Mouse (Mus musculus): ENCODE measurements around the gene Adam15. TPM values are rescaled to one million over a fixed set of nuclear protein-coding genes. Genes with fewer than 3 reads are reported as not detected.

Adam15 gene
- polyA plus RNA-seq, 1 experiment from 2014 or later: 55.2 TPM

DNA sequence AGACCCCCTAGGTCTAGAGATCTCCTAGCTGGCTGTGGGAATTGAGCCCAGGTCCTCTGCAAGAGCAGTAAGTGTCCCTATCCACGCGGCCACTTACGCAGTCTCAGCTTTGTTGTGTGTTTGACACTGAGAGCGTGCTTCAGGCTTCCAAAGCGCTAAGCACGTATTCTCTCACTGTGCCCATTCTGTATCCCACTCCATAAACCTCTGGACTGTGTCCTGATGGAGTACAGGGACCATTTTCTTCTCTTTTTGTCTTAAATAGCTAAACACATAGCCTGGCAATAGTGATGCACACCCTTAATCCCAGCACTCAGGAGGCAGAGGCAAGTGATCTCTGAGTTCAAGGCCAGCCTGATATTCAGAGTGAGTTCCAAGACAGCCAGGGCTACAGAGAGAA lies 50.9 kb downstream of the Adam15 start:
- H3K4me2 ChIP-seq (ENCODE audit: low read length): no peak overlapping the region
- H3K27me3 ChIP-seq (replicated peaks; ENCODE audit: control insufficient read depth, insufficient read depth, low read length): peaks cover 5% of the 10 kb centered on the region; the same call in 1 of the 2 replicates
- peaks cover 11% of the 10 kb centered on the region for H3K4me1 ChIP-seq (replicated peaks; ENCODE audit: control insufficient read depth, insufficient read depth, low read length)
- H3K36me3 ChIP-seq (ENCODE audit: control insufficient read depth, insufficient read depth): no peaks in the 10 kb centered on the region
- no peak overlapping the region for H3K27ac ChIP-seq (ENCODE audit: low read length)
- no peak overlapping the region for H3K4me3 ChIP-seq (replicated peaks; ENCODE audit: low read length)
- ATAC-seq: no peak
- no peaks in the 10 kb centered on the region for H3K9me3 ChIP-seq (ENCODE audit: control insufficient read depth, low read length)
- no peak overlapping the region for H3K9ac ChIP-seq (replicated peaks; ENCODE audit: low read depth, low read length)
- WGBS: 70% methylated on average over 6 of the region's 6 CpGs

DNA sequence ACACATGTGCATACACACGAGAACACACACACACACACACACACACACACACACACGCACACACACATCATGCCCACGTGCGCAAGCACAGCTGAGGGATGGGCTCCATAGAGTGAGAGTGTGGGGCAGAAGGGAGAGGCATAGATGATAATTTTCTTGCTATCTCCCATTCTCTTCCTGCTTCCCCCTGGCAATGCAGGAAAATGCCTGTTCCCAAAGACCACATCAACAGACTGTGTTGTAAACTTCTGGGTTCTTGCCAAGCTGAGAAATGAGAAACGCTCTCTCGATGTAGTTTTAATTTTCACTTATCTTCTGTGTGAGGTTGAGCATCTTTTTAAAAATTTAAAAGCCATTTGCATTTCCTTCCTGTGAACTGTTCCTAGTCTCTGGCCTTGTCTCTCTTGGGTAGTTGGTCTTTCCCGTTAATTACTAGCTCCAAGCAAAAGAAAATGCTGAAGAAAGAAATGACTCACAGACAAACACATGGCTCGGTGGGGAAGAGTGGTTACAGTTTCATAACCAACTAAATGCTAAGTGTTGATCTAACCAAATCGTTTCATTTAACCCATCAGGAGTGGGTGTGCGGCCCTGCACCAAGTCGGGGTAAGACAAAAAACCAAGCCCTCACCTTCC lies 52.9 kb downstream of the Adam15 start:
- peak overlapping the region; percentile 14; the same call in 1 of the 2 replicates for H3K27ac ChIP-seq (ENCODE audit: low read length)
- H3K36me3 ChIP-seq (ENCODE audit: control insufficient read depth, insufficient read depth): no peaks in the 10 kb centered on the region
- H3K4me2 ChIP-seq (ENCODE audit: low read length): no peak overlapping the region
- 75% methylated on average over 11 of the region's 11 CpGs for WGBS
- H3K9ac ChIP-seq (replicated peaks; ENCODE audit: low read depth, low read length): no peak overlapping the region
- peaks cover 11% of the 10 kb centered on the region for H3K4me1 ChIP-seq (replicated peaks; ENCODE audit: control insufficient read depth, insufficient read depth, low read length)
- H3K27me3 ChIP-seq (replicated peaks; ENCODE audit: control insufficient read depth, insufficient read depth, low read length): peaks cover 5% of the 10 kb centered on the region; the same call in 1 of the 2 replicates
- ATAC-seq: 0 out of 2 replicates have a peak, but pooled peaks have one; percentile 28
- H3K4me3 ChIP-seq (replicated peaks; ENCODE audit: low read length): no peak overlapping the region
- no peaks in the 10 kb centered on the region for H3K9me3 ChIP-seq (ENCODE audit: control insufficient read depth, low read length)

DNA sequence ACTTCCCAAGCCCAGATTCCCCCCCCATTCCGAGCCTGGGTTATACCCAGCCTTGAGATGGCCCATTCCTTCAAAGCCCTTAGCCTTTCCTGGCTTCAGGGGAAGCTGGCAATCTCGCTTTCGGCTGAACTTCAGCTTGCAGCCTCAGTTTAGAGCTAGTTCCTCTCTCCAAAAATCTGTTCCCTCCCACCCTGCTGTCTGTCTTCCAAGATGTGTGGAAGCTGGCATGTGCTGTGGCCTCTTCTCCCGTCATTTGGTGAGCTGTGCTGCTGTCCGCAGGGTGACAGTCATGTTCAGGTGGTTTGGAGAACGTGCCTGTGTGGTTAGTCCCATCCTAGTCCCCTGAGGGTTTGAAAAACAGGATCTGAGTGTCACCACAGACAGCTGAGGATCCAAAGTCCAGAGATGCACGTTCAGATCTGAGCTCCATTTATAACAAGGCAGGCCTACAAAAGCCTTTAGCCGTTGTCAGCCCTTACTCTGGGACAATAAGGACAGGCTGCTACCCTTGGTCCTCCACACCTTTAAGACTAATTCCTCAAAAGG lies 54.0 kb downstream of the Adam15 start:
- no peaks in the 10 kb centered on the region for H3K36me3 ChIP-seq (ENCODE audit: control insufficient read depth, insufficient read depth)
- 75% methylated on average over 8 of the region's 8 CpGs for WGBS
- no peak for ATAC-seq
- no peak overlapping the region for H3K4me3 ChIP-seq (replicated peaks; ENCODE audit: low read length)
- H3K27me3 ChIP-seq (replicated peaks; ENCODE audit: control insufficient read depth, insufficient read depth, low read length): peaks cover 5% of the 10 kb centered on the region; the same call in 1 of the 2 replicates
- H3K9me3 ChIP-seq (ENCODE audit: control insufficient read depth, low read length): no peaks in the 10 kb centered on the region
- H3K9ac ChIP-seq (replicated peaks; ENCODE audit: low read depth, low read length): no peak overlapping the region
- H3K4me1 ChIP-seq (replicated peaks; ENCODE audit: control insufficient read depth, insufficient read depth, low read length): peaks cover 11% of the 10 kb centered on the region
- H3K27ac ChIP-seq (ENCODE audit: low read length): no peak overlapping the region
- no peak overlapping the region for H3K4me2 ChIP-seq (ENCODE audit: low read length)

DNA sequence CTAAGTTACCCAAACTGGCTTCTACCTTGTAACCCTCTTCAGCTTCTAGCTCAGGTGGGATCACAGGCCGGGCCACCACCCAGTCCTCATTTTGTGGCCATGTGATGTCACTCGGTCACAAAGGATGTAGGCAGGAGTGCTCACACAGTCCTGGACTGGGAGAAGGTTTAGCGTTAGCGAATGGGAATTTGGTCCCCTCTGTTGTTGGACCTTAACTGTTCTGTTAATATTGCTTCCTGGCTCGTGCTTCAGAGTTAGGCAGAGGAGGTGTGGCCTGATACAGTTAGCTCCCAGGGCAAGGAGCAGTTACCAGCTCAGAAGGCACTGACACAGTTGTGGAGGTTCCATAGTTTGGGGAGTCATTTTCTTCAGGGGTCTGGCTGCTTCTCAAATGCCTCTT lies 55.6 kb downstream of the Adam15 start:
- H3K4me3 ChIP-seq (replicated peaks; ENCODE audit: low read length): no peak overlapping the region
- no peaks in the 10 kb centered on the region for H3K36me3 ChIP-seq (ENCODE audit: control insufficient read depth, insufficient read depth)
- no peak for ATAC-seq
- no peak overlapping the region for H3K9ac ChIP-seq (replicated peaks; ENCODE audit: low read depth, low read length)
- peaks cover 9% of the 10 kb centered on the region for H3K4me1 ChIP-seq (replicated peaks; ENCODE audit: control insufficient read depth, insufficient read depth, low read length)
- no peaks in the 10 kb centered on the region for H3K9me3 ChIP-seq (ENCODE audit: control insufficient read depth, low read length)
- 75% methylated on average over 5 of the region's 5 CpGs for whole genome bisulfite sequencing
- H3K27me3 ChIP-seq (replicated peaks; ENCODE audit: control insufficient read depth, insufficient read depth, low read length): no peaks in the 10 kb centered on the region
- H3K4me2 ChIP-seq (ENCODE audit: low read length): no peak overlapping the region
- H3K27ac ChIP-seq (ENCODE audit: low read length): no peak overlapping the region

DNA sequence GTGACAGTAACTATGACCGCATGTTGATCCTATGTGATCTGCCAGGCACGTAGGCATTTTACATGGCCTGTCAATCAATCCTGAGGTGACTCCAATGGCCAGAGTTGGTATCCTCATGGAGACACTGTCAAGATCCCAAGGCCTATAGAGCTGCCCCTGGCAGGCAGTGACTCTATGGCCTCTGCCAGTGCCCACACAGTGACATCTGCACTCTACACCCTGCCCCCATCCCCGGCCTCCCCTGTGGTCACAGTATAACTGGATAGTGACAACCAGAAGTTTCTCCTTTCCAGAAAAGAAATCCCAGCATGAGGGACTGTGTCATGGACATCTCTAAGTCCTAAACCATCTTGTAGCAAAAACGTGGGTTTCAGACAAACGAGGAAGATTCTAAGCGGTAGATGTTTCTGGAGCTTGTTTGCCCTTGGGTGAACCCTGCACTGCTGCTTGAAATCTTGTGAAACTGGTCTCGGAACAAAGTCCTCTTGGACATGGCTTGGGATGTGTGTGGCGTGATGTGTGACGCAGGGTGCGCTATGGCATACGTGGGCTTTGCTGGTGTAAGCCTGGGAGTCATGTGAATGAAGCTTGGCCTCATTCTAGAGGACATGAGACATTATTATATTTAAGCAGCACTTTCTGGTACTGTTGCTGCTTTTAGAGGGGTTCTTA lies 56.4 kb downstream of the Adam15 start:
- H3K27ac ChIP-seq (ENCODE audit: low read length): no peak overlapping the region
- WGBS: 92% methylated on average over 11 of the region's 11 CpGs

DNA sequence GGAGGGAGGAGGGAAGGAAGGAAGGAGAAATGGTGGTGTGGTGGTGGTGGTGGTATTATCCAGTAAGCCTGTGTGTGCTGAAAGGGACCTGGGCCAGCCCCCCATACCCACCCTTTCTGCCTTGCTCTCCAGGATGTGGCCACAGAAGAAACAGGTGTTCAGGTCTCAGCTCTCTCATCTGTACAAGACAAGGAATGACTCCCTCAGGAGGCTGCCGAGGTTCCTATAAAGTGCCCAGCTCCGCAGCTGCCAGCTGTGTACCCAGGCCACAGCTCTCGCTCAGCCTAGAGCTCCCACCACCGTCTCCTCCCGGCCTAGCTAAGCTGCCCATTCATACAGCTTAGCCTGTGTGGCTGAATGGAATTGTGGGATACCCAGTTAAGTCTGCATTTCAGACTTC lies 57.5 kb downstream of the Adam15 start:
- ATAC-seq: no peak
- H3K4me1 ChIP-seq (replicated peaks; ENCODE audit: control insufficient read depth, insufficient read depth, low read length): peaks cover 8% of the 10 kb centered on the region
- no peak overlapping the region for H3K4me2 ChIP-seq (ENCODE audit: low read length)
- H3K27ac ChIP-seq (ENCODE audit: low read length): no peak overlapping the region
- H3K4me3 ChIP-seq (replicated peaks; ENCODE audit: low read length): no peak overlapping the region
- no peaks in the 10 kb centered on the region for H3K27me3 ChIP-seq (replicated peaks; ENCODE audit: control insufficient read depth, insufficient read depth, low read length)
- 65% methylated on average over 5 of the region's 5 CpGs for WGBS
- H3K36me3 ChIP-seq (ENCODE audit: control insufficient read depth, insufficient read depth): no peaks in the 10 kb centered on the region
- H3K9ac ChIP-seq (replicated peaks; ENCODE audit: low read depth, low read length): no peak overlapping the region
- no peaks in the 10 kb centered on the region for H3K9me3 ChIP-seq (ENCODE audit: control insufficient read depth, low read length)

More for the DNA sequence above, 56.4 kb downstream of the Adam15 start:
- Histone ChIP-seq H3K4me3 (replicated peaks; ENCODE audit: low read length) (no peak overlapping the region), H3K4me1 (replicated peaks; ENCODE audit: control insufficient read depth, insufficient read depth, low read length) (peaks cover 9% of the 10 kb centered on the region), H3K9me3 (ENCODE audit: control insufficient read depth, low read length) (no peaks in the 10 kb centered on the region), H3K36me3 (ENCODE audit: control insufficient read depth, insufficient read depth) (no peaks in the 10 kb centered on the region), H3K27me3 (replicated peaks; ENCODE audit: control insufficient read depth, insufficient read depth, low read length) (no peaks in the 10 kb centered on the region), H3K4me2 (ENCODE audit: low read length) (no peak overlapping the region), H3K9ac (replicated peaks; ENCODE audit: low read depth, low read length) (no peak overlapping the region)
- ATAC-seq: no peak

DNA sequence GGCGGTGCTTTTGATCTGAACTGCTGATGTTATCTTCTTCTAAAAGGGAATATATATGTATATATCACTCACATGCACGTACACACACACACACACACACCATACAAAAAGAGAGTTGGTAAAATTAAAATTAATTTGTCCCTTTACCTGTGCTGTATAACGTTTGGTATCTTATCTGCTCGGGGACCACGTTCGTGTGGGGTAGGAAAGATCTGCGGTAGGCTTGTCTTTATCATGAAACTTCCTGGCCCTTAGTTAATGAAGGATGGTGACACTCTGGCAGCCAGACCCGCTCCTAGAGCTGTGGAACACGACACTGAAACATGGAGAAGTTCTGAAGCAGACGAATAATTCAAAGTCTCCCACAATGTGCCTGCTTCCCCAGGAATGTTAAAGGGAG lies 57.9 kb downstream of the Adam15 start:
- peaks cover 6% of the 10 kb centered on the region for H3K4me1 ChIP-seq (replicated peaks; ENCODE audit: control insufficient read depth, insufficient read depth, low read length)
- H3K27me3 ChIP-seq (replicated peaks; ENCODE audit: control insufficient read depth, insufficient read depth, low read length): no peaks in the 10 kb centered on the region
- H3K36me3 ChIP-seq (ENCODE audit: control insufficient read depth, insufficient read depth): no peaks in the 10 kb centered on the region
- H3K9me3 ChIP-seq (ENCODE audit: control insufficient read depth, low read length): no peaks in the 10 kb centered on the region
- H3K4me3 ChIP-seq (replicated peaks; ENCODE audit: low read length): no peak overlapping the region
- H3K4me2 ChIP-seq (ENCODE audit: low read length): no peak overlapping the region
- 78% methylated on average over 10 of the region's 10 CpGs for WGBS
- no peak overlapping the region for H3K27ac ChIP-seq (ENCODE audit: low read length)
- ATAC-seq: no peak
- H3K9ac ChIP-seq (replicated peaks; ENCODE audit: low read depth, low read length): no peak overlapping the region

Other genes starting within 250 kb of the Adam15 start
- gene Gm43738, start 248.9 kb downstream of the Adam15 start, polyA plus RNA-seq (2015; fragmentation: Nextera tagmentation; extraction: Ambion mirVana): not detected in 2 replicates
- 380 and 438 TPM in 2 replicates for gene Fdps, start 248.0 kb downstream of the Adam15 start, polyA plus RNA-seq (2015; fragmentation: Nextera tagmentation; extraction: Ambion mirVana)
- gene Pklr, start 213.9 kb downstream of the Adam15 start, polyA plus RNA-seq (2015; fragmentation: Nextera tagmentation; extraction: Ambion mirVana): 0.13 TPM in 1 of 2 replicates, not detected in the other
- gene Hcn3, start 189.8 kb downstream of the Adam15 start, polyA plus RNA-seq (2015; fragmentation: Nextera tagmentation; extraction: Ambion mirVana): 34.0 and 39.6 TPM in 2 replicates
- 19.2 and 23.9 TPM in 2 replicates for gene Clk2, start 185.2 kb downstream of the Adam15 start, polyA plus RNA-seq (2015; fragmentation: Nextera tagmentation; extraction: Ambion mirVana)
- gene Scamp3, start 172.5 kb downstream of the Adam15 start, polyA plus RNA-seq (2015; fragmentation: Nextera tagmentation; extraction: Ambion mirVana): 125 and 128 TPM in 2 replicates
- gene Fam189b, start 166.9 kb downstream of the Adam15 start, polyA plus RNA-seq (2015; fragmentation: Nextera tagmentation; extraction: Ambion mirVana): 26.5 and 30.7 TPM in 2 replicates
- 44.8 and 46.7 TPM in 2 replicates for gene Gba, start 147.1 kb downstream of the Adam15 start, polyA plus RNA-seq (2015; fragmentation: Nextera tagmentation; extraction: Ambion mirVana)
- 61.5 and 84.2 TPM in 2 replicates for gene Thbs3, start 134.8 kb downstream of the Adam15 start, polyA plus RNA-seq (2015; fragmentation: Nextera tagmentation; extraction: Ambion mirVana)
- gene Mtx1, start 122.9 kb downstream of the Adam15 start, polyA plus RNA-seq (2015; fragmentation: Nextera tagmentation; extraction: Ambion mirVana): 180 and 183 TPM in 2 replicates
- 1.6 and 1.7 TPM in 2 replicates for gene Muc1, start 120.9 kb downstream of the Adam15 start, polyA plus RNA-seq (2015; fragmentation: Nextera tagmentation; extraction: Ambion mirVana)
- 187 and 195 TPM in 2 replicates for gene Krtcap2, start 104.0 kb downstream of the Adam15 start, polyA plus RNA-seq (2015; fragmentation: Nextera tagmentation; extraction: Ambion mirVana)
- 62.5 and 76.1 TPM in 2 replicates for gene Trim46, start 103.7 kb downstream of the Adam15 start, polyA plus RNA-seq (2015; fragmentation: Nextera tagmentation; extraction: Ambion mirVana)
- 67.0 and 73.5 TPM in 2 replicates for gene Dpm3, start 90.6 kb downstream of the Adam15 start, polyA plus RNA-seq (2015; fragmentation: Nextera tagmentation; extraction: Ambion mirVana)
- gene Slc50a1, start 79.4 kb downstream of the Adam15 start, polyA plus RNA-seq (2015; fragmentation: Nextera tagmentation; extraction: Ambion mirVana): 38.6 and 41.2 TPM in 2 replicates
- gene Efna1, start 68.9 kb downstream of the Adam15 start, polyA plus RNA-seq (2015; fragmentation: Nextera tagmentation; extraction: Ambion mirVana): 8.3 and 9.5 TPM in 2 replicates
- 55.3 and 55.8 TPM in 2 replicates for gene Efna3, start 27.0 kb downstream of the Adam15 start, polyA plus RNA-seq (2015; fragmentation: Nextera tagmentation; extraction: Ambion mirVana)
- gene Efna4, start 12.0 kb downstream of the Adam15 start, polyA plus RNA-seq (2015; fragmentation: Nextera tagmentation; extraction: Ambion mirVana): 14.1 and 16.7 TPM in 2 replicates
- 0.27 TPM in 1 of 2 replicates, not detected in the other for gene Dcst2, start 12.0 kb upstream of the Adam15 start, polyA plus RNA-seq (2015; fragmentation: Nextera tagmentation; extraction: Ambion mirVana)
- gene Dcst1, start 15.3 kb upstream of the Adam15 start, polyA plus RNA-seq (2015; fragmentation: Nextera tagmentation; extraction: Ambion mirVana): 1.2 and 1.3 TPM in 2 replicates
- 0.51 and 0.77 TPM in 2 replicates for gene Zbtb7b, start 44.8 kb upstream of the Adam15 start, polyA plus RNA-seq (2015; fragmentation: Nextera tagmentation; extraction: Ambion mirVana)
- gene Lenep, start 52.8 kb upstream of the Adam15 start, polyA plus RNA-seq (2015; fragmentation: Nextera tagmentation; extraction: Ambion mirVana): 0.77 TPM in 1 of 2 replicates, not detected in the other
- 43.6 and 46.7 TPM in 2 replicates for gene Flad1, start 61.9 kb upstream of the Adam15 start, polyA plus RNA-seq (2015; fragmentation: Nextera tagmentation; extraction: Ambion mirVana)
- 139 and 156 TPM in 2 replicates for gene Cks1b, start 68.4 kb upstream of the Adam15 start, polyA plus RNA-seq (2015; fragmentation: Nextera tagmentation; extraction: Ambion mirVana)
- 14.4 and 17.2 TPM in 2 replicates for gene Shc1, start 68.4 kb upstream of the Adam15 start, polyA plus RNA-seq (2015; fragmentation: Nextera tagmentation; extraction: Ambion mirVana)
- gene Pygo2, start 80.2 kb upstream of the Adam15 start, polyA plus RNA-seq (2015; fragmentation: Nextera tagmentation; extraction: Ambion mirVana): 40.0 and 43.7 TPM in 2 replicates
- gene Pbxip1, start 86.7 kb upstream of the Adam15 start, polyA plus RNA-seq (2015; fragmentation: Nextera tagmentation; extraction: Ambion mirVana): 11.1 and 14.4 TPM in 2 replicates
- 70.2 and 92.5 TPM in 2 replicates for gene Pmvk, start 104.5 kb upstream of the Adam15 start, polyA plus RNA-seq (2015; fragmentation: Nextera tagmentation; extraction: Ambion mirVana)
- gene Kcnn3, start 170.2 kb upstream of the Adam15 start, polyA plus RNA-seq (2015; fragmentation: Nextera tagmentation; extraction: Ambion mirVana): 8.1 and 8.2 TPM in 2 replicates